In genomic region chr7:65280944-65281912, GRCm38 (mm10) we compare ENCODE assay signal across 11 mouse cellular contexts.
A peak's percentile ranks its signal among the peaks of the same experiment; 100 is the strongest.
DNase-seq lines count a peak whose midpoint lies in the region; ATAC-seq and TF ChIP-seq lines count a peak whose summit lies in the region.
"Had no signal": no experiment of that assay in that cellular context is flagged by ENCODE, and none has a peak within 500 bp of the region (broad histone marks: within the 10 kb centered on the region; RNA-seq: fewer than 3 reads in every experiment).

No protein-coding gene starts in this region.

- H3K9ac ChIP-seq in lung, postnatal 0 days (replicated peaks; ENCODE audit: low read depth), result no peak overlapping the region
- H3K9ac ChIP-seq: neural tube, embryonic 13.5 days had no signal

- no peaks in the 10 kb centered on the region for H3K9me3 ChIP-seq in lung, postnatal 0 days (ENCODE audit: low read length)
- H3K9me3 ChIP-seq: neural tube, embryonic 13.5 days had no signal

- TF ChIP-seq CTCF in thymus, adult 2 months (IDR thresholded peaks at IDR 0.05; ENCODE audit: borderline replicate concordance, control insufficient read depth, extremely low read depth, insufficient read depth, low read length, poor library complexity), result no peak
- no peak for TF ChIP-seq CTCF in lung, postnatal 0 days (IDR thresholded peaks at IDR 0.05)

- H3K36me3 ChIP-seq in thymus, adult 2 months (ENCODE audit: control insufficient read depth, insufficient read depth, low read length), result no peaks in the 10 kb centered on the region
- no peaks in the 10 kb centered on the region for H3K36me3 ChIP-seq in lung, postnatal 0 days (ENCODE audit: insufficient read depth, low read length)
- H3K36me3 ChIP-seq: neural tube, embryonic 13.5 days had no signal

- DNase-seq in adrenal gland, postnatal 14 days, result peak; percentile 41
- DNase-seq in adrenal gland, adult 8-10 months, result no peak
- DNase-seq in thymus, postnatal 14 days, result peak; percentile 0
- no peak for DNase-seq in thymus, adult 2 months
- peak; percentile 23 for DNase-seq in lung, postnatal 0 days (ENCODE audit: low spot score)
- no peak for DNase-seq in T-cell, adult 2 months (ENCODE audit: low spot score)
- DNase-seq in layer of hippocampus, postnatal 14 days (ENCODE audit: low spot score in 2 of 2), result no peak
- DNase-seq in layer of hippocampus, adult 9-10 months (ENCODE audit: low spot score), result no peak
- DNase-seq: cerebellum, adult 8-10 months had no signal

- H3K27ac ChIP-seq in thymus, adult 2 months (ENCODE audit: control insufficient read depth, insufficient read depth, low read length), result no peak overlapping the region
- no peak overlapping the region for H3K27ac ChIP-seq in lung, postnatal 0 days (ENCODE audit: low read length)
- H3K27ac ChIP-seq: kidney, postnatal 0 days; neural tube, embryonic 13.5 days had no signal

- TF ChIP-seq EP300 in lung, postnatal 0 days (IDR thresholded peaks at IDR 0.05), result no peak

- H3K4me2 ChIP-seq in lung, postnatal 0 days (replicated peaks; ENCODE audit: low read depth, low read length), result no peak overlapping the region
- H3K4me2 ChIP-seq: neural tube, embryonic 13.5 days had no signal

- no peaks in the 10 kb centered on the region for H3K4me1 ChIP-seq in thymus, adult 2 months (replicated peaks; ENCODE audit: control insufficient read depth, insufficient read depth, low read length)
- no peaks in the 10 kb centered on the region for H3K4me1 ChIP-seq in lung, postnatal 0 days (ENCODE audit: insufficient read depth, low read depth, low read length)

- TF ChIP-seq POLR2A in thymus, adult 2 months (IDR thresholded peaks at IDR 0.05; ENCODE audit: control insufficient read depth, extremely low read depth, insufficient read depth, low read length, poor library complexity), result no peak

- 82% methylated on average over 10 of the region's 10 CpGs for WGBS in thymus, adult 2 months
- 55% methylated on average over 10 of the region's 10 CpGs for WGBS in lung, postnatal 0 days

- ATAC-seq in lung, postnatal 0 days, result peak; percentile 77

- no peak overlapping the region for H3K4me3 ChIP-seq in thymus, adult 2 months (ENCODE audit: control insufficient read depth, insufficient read depth, low read length)
- H3K4me3 ChIP-seq in lung, postnatal 0 days (ENCODE audit: low read depth, low read length), result no peak overlapping the region
- H3K4me3 ChIP-seq: neural tube, embryonic 13.5 days had no signal

- no peaks in the 10 kb centered on the region for H3K27me3 ChIP-seq in thymus, adult 2 months (ENCODE audit: control insufficient read depth, insufficient read depth, low read length)
- no peaks in the 10 kb centered on the region for H3K27me3 ChIP-seq in lung, postnatal 0 days (replicated peaks; ENCODE audit: insufficient read depth, low read length)
- H3K27me3 ChIP-seq: neural tube, embryonic 13.5 days had no signal

Comparison
In these comparisons a context has a peak if more than half of its experiments do, and no peak if none do; other contexts are left out.
1. DNase-seq: peak in adrenal gland, postnatal 14 days (single experiment), thymus, postnatal 14 days (single experiment) and lung, postnatal 0 days (single experiment); none in adrenal gland, adult 8-10 months (single experiment), thymus, adult 2 months (single experiment), T-cell, adult 2 months (single experiment), layer of hippocampus, postnatal 14 days (0 of 2) and layer of hippocampus, adult 9-10 months (single experiment).